11 mouse cellular contexts compared by ENCODE assay signal in genomic region chrX:153505954-153506353, GRCm38 (mm10). TPM values are rescaled to one million over a fixed set of nuclear protein-coding genes. Genes with fewer than 3 reads are reported as not detected.
DNase-seq lines count a peak whose midpoint lies in the region.
"Had no signal": no experiment of that assay in that cellular context is flagged by ENCODE, and none has a peak within 500 bp of the region (broad histone marks: within the 10 kb centered on the region; RNA-seq: fewer than 3 reads in every experiment).

No protein-coding gene starts in this region.

- intact Hi-C loops in left cerebral cortex, postnatal 4 days (cut with DNase I) = no loop called here

- peak; percentile 27 to 65 for DNase-seq in adrenal gland, adult (ENCODE audit: inconsistent age in 2 of 2, low spot score in 1 of 2)
- DNase-seq in adrenal gland, adult 8-10 months = no peak
- peak; percentile 51 for DNase-seq in left cerebral cortex, postnatal 4 days
- DNase-seq in left cerebral cortex, adult 8-10 months (ENCODE audit: low spot score in 2 of 2) = no peak
- peak; percentile 29 for DNase-seq in adrenal gland, adult 2 months
- DNase-seq in gastrocnemius, postnatal 10 days = peak; percentile 54
- DNase-seq in lung, postnatal 36 days = peak; percentile 66
- peak; percentile 66 for DNase-seq in thymus, postnatal 14 days

RNA-seq across cellular contexts. Expression of gene Ubqln2, which starts 7.9 kb away (rescaled TPM):
- total RNA-seq in adrenal gland, adult 8-10 months (2022) = 10 to 100 TPM; 64.1 to 79.8 (median 69.0) TPM
- 100 to 1,000 TPM; 223 to 236 TPM for total RNA-seq in left cerebral cortex, postnatal 4 days (2021)
- 100 to 1,000 TPM; 206 to 222 (median 215) TPM for total RNA-seq in left cerebral cortex, adult 8-10 months (2022)
- 10 to 100 TPM; 57.8 to 63.3 TPM for total RNA-seq in adrenal gland, adult 2 months (2021)
- polyA plus RNA-seq in adrenal gland, adult 2 months (2012; rRNA removed) = 87.9 and 137 TPM in 2 replicates
- total RNA-seq in gastrocnemius, postnatal 10 days (2021) = 10 to 100 TPM; 19.0 to 23.1 TPM

RNA-seq across cellular contexts. Expression of gene Cypt3, which starts 52.4 kb away (rescaled TPM):
- total RNA-seq in adrenal gland, adult 8-10 months (2022) = not detected
- total RNA-seq in left cerebral cortex, postnatal 4 days (2021) = not detected
- total RNA-seq in left cerebral cortex, adult 8-10 months (2022) = not detected
- not detected for total RNA-seq in adrenal gland, adult 2 months (2021)
- not detected in 2 replicates for polyA plus RNA-seq in adrenal gland, adult 2 months (2012; rRNA removed)
- not detected for total RNA-seq in gastrocnemius, postnatal 10 days (2021)
- total RNA-seq: left cerebral cortex, postnatal 14 days had no signal
- polyA plus RNA-seq: C2C12; erythroblast, embryonic 14.5 days had no signal

Comparison
In these comparisons a context has a peak if more than half of its experiments do, and no peak if none do; other contexts are left out.
1. DNase-seq: peak in adrenal gland, adult (2 of 2), left cerebral cortex, postnatal 4 days (single experiment), adrenal gland, adult 2 months (single experiment), gastrocnemius, postnatal 10 days (single experiment), lung, postnatal 36 days (single experiment) and thymus, postnatal 14 days (single experiment); none in adrenal gland, adult 8-10 months (single experiment) and left cerebral cortex, adult 8-10 months (0 of 2).